Mouse (Mus musculus) kidney, adult 11 months (tissue): ENCODE data around the gene Gm11099.

Experiments used
- DNase-seq: peaks from one replicate; pipeline ENCODE4 v3.0.0; 2022

Gene Gm11099

GRCm38 (mm10) chr2:58859134-58859533 lies at the start of gene Gm11099:
TSS of gene Gm11099 (plus strand) at chr2:58859434.
- no peak for DNase-seq

- no peak for DNase-seq
These were observed 46.3 kb upstream of the Gm11099 start for GRCm38 (mm10) chr2:58812941-58813340.

DNA sequence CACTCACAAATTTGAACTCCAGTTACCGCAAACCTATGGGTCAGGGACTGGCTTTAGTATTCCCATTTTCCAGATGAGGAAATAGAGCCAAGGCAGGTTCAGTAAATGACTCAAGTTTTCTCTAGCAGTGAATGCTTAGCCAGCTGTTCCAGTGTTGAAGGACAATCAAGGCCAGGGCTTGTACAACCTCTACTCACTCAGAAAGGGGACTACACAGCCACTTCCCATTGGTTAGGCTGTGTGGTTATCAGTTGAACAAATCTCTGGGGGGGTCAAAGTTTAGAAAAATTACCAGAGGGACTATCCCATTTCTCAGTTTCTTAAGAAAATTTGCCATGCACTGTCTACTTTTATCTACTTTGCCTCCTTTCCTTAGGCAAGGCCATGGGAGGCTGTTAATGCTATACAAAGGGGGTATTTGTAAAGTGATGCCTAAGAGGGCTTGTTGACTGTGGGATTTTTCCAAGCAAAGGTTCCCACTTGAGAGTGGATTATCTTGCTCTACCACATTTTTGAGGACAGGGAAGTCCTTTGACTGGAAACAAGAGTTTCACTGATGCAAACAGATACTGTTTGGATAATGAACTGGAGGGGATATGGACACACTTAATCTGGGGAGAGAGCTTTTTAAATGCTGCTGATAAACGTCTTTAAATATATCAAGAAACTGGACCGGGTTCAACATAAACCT lies 30.2 kb upstream of the Gm11099 start:
- no peak for DNase-seq

- peak; percentile 71 for DNase-seq
These were observed 29.1 kb upstream of the Gm11099 start for GRCm38 (mm10) chr2:58829981-58830742.

DNA sequence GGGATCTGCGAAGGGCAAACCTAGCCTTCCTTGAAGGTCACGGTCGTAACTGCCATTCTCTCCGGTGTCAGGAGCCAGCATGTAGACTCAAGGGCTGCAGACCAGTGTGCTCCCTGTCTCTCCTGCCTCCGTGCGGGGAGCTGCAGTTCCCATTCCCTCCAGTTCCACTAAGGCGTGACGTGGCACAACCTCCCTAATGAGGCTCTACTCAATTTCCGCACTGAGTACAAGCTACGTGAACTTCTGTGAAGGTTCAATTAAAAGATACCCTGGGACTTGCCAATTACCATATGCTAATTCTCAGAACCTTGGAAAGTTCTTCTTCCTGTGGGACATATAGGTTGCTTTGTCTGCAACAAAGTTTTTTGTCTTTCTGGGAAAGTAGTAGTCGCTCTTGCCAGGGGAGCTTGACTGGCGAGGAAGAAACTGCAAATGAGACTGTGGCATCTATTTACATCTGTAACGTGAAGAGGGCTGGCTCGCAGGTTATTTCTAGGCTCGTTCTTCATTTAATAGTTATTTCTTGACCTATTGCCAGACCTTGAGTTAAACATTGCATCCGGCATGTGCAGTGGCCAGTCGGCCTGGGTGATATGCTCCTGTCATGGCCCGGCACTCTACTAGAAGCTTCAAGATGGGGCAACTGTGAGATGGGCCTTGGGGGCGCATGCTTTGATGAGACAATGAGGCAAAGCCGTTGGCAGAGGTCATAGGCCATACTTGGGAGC lies 26.8 kb upstream of the Gm11099 start:
- DNase-seq: peak; percentile 69

DNA sequence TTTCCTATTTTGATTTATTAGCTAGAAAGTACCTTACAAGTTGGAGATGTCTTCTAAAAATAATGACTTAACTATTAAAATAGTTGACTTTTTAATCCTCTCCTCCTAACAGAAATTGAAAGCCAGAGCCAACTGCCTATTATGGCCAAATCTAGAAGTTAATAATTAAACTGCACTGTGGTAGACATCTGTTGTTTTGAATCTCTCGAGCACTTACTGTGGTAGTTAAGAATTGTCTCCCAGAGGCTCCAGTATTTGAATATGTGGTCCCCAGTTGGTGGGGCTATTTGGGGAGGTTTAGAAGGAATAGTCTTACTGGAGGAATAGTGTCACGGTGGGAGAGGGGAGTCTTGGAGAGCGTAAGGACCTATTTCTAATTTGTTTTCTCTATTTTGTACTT lies 18.2 kb upstream of the Gm11099 start:
- peak; percentile 48 for DNase-seq

GRCm38 (mm10) chr2:58842443-58842842 lies 16.8 kb upstream of the Gm11099 start:
- DNase-seq: no peak

- DNase-seq: no peak
These were observed 14.7 kb upstream of the Gm11099 start for GRCm38 (mm10) chr2:58844499-58844898.

GRCm38 (mm10) chr2:58879876-58880275 lies 20.6 kb downstream of the Gm11099 start:
- DNase-seq: no peak

DNA sequence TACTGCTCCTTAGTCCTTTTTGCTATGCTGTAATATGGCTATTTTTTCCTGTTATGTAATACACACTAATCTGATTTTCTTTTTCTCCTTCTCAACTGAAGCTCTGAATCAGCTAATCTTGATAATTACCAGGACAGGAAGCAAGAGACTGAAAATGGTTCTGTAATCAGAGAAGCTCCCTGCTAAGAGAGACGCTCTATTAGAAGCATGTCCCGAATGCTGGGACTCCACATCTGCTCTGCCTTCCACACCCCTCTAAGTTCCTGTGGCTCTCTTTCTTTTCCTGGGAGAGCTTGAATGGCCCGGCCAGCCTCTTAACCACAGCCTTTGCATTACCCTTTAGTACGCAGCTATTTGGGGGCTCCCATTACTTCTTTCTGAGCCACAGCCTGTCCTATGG lies 45.8 kb downstream of the Gm11099 start:
- no peak for DNase-seq

- no peak for DNase-seq
These were observed 47.7 kb downstream of the Gm11099 start for GRCm38 (mm10) chr2:58906814-58907516.

DNA sequence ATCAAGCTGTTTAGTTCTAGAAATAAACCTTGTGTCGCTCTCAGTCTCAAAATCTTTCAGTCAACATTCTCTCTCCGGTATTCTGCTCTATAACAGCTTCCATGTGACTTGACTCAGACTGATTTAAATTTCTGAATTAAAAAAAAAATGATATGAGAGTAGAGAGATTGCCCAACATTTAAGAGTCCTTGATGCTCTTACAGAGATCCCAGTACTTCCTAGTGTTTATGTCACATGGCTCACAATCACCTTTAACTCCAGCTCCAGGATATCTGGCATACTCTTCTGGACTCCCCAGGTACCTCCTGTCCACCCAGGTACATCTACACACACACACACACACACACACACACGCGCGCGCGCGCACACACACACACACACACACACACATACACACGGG lies 53.1 kb downstream of the Gm11099 start:
- DNase-seq: no peak

DNA sequence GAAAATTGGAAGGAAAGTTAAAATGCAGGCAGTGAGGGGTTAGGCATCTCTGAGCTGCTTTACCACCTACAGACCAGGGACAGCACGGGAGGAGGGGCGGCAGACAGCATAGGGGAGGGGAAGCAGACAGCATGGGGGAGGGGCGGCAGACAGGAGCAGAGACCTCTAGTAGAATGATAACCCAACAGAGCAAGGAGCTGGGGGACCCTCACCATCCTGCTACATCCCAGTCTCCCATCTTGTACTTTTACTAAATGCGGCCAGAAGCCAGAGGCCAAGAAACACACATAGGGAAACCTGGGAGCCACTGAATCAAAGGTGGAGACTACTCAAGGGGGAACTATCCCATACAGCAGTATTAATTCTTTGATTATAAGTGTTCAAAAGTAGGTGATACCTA lies 59.1 kb downstream of the Gm11099 start:
- no peak for DNase-seq

DNA sequence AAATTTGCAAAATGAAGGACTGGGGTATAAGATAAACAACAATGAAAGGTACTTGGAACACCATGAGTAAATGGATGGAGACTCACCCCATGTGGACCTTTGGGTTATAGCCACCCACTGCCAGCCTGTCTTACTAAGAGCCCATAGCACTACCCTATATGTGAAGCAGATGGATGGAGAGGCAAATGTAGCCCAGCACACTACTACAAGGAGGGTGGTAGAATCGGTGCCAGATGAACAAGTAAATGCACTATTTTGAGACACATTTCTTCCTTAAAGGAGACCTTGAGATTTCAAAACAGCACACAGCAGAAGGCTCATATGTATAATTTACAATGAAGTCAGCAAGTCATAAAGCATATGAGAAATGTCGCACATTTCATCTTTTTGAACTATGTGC lies 66.3 kb downstream of the Gm11099 start:
- DNase-seq: no peak

- no peak for DNase-seq
These were observed 82.1 kb downstream of the Gm11099 start for GRCm38 (mm10) chr2:58941361-58941760.

DNA sequence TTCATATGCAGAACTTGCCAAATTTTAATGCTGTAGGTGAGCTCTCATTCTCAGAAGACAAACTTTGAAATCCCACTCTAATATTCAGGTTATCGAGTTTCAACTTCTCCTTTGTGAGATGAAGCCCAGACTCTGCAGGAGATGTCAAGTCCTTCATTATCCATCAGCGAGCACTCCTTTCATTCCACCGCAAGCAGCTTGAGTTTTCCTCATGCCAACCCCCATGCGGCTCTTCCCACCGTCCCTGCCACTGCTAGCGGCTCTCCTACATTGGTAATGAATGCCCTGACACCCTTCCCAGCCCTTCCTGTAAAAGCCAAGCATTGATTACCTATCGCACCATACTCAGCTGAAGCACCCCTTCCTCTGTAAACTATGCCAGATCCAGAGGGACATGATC lies 89.6 kb downstream of the Gm11099 start:
- DNase-seq: no peak

- no peak for DNase-seq
These were observed 92.9 kb downstream of the Gm11099 start for GRCm38 (mm10) chr2:58952101-58952500.

- no peak for DNase-seq
These were observed 97.1 kb downstream of the Gm11099 start for GRCm38 (mm10) chr2:58956351-58956750.

DNA sequence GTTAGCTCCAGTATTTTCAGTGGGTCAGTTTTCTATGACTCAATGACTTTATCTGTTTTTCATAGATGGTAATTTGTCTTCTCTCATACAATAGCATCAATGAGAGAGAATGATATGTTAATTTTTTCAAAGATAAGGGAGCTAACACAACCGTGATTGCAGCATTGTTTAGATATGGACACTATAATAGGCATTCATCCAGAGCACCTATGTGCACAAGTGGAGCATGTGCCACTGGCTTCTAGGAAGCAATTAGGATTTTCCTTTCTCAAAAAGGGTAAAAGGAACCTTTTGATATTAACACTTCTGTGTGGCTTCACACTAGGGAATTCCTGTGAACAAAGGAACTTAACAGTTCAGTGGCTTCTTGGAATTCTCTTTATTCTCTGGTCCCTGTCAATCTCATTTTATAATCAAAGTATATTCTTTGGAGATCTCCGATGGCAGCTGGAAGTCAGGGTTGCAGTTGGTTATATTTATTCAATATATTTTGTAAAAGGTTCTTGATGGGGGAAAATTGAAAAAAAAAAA lies 97.6 kb downstream of the Gm11099 start:
- no peak for DNase-seq
